Mouse (Mus musculus) lung, postnatal 0 days (tissue): ENCODE results near the gene Fxr1. TPM values are rescaled to one million over a fixed set of nuclear protein-coding genes. Genes with fewer than 3 reads are reported as not detected.

Source experiments
- ATAC-seq: fragments of 200-750 bp; cut with Nextera tagmentation; 2 replicates; pipeline ENCODE4 v1.8.0; 2017; ENCODE audit warnings: moderate library complexity
- DNase-seq: peaks from one replicate; pipeline ENCODE4 v3.0.0-alpha.2; 2016; ENCODE audit warnings: low spot score
- H3K27ac ChIP-seq: fragments of 300-500 bp; sonication (generic); 2 replicates; pipeline ENCODE4 v1.5.1; 2014; ENCODE audit warnings: antibody characterized with exemption, mild to moderate bottlenecking, low read length, mixed read lengths
- H3K27me3 ChIP-seq: fragments of 300-500 bp; sonication (generic); replicated peaks from 2 replicates; pipeline ENCODE4 v1.6.1; 2014; ENCODE audit warnings: low read length, mixed read lengths; ENCODE audit not compliant: insufficient read depth
- H3K36me3 ChIP-seq: fragments of 300-500 bp; sonication (generic); 2 replicates; pipeline ENCODE4 v1.6.1; 2014; ENCODE audit warnings: low read length, mixed read lengths; ENCODE audit not compliant: insufficient read depth
- H3K4me1 ChIP-seq: fragments of 300-500 bp; sonication (generic); 2 replicates; pipeline ENCODE4 v1.6.1; 2014; ENCODE audit warnings: antibody characterized with exemption, low read depth, low read length, mixed read lengths; ENCODE audit not compliant: insufficient read depth
- H3K4me2 ChIP-seq: fragments of 300-500 bp; sonication (generic); replicated peaks from 2 replicates; pipeline ENCODE4 v1.6.1; 2014; ENCODE audit warnings: low read depth, mild to moderate bottlenecking, low read length, moderate library complexity, mixed read lengths
- H3K4me3 ChIP-seq: fragments of 300-500 bp; sonication (generic); 2 replicates; pipeline ENCODE4 v1.5.1; 2014; ENCODE audit warnings: low read depth, low read length
- H3K9ac ChIP-seq: fragments of 300-500 bp; sonication (generic); replicated peaks from 2 replicates; pipeline ENCODE4 v1.6.1; 2014; ENCODE audit warnings: low read depth, mild to moderate bottlenecking
- H3K9me3 ChIP-seq: fragments of 300-500 bp; sonication (generic); 2 replicates; pipeline ENCODE4 v1.6.1; 2016; ENCODE audit warnings: low read length, mixed read lengths
- CTCF ChIP-seq: IDR thresholded peaks from 2 replicates; pipeline ENCODE4 v1.5.1; 2016; ENCODE audit warnings: antibody characterized with exemption, mild to moderate bottlenecking
- EP300 ChIP-seq: IDR thresholded peaks from 2 replicates; pipeline ENCODE4 v1.6.1; 2016; ENCODE audit warnings: antibody characterized with exemption, mild to moderate bottlenecking, control low read depth
- whole genome bisulfite sequencing: fragments of 180-500 bp; shearing (Covaris S2); extraction: QIAGEN DNeasy Blood & Tissue Kit; methylation state at CpG from one replicate; pipeline ENCODE4 v1.1.7; 2014; 5-methylcytosine and 5-hydroxymethylcytosine counted together
- polyA plus RNA-seq: library from polyadenylated mRNA; unstranded; fragments of >200 nt; fragmentation: Nextera tagmentation; extraction: Ambion mirVana; gene quantifications from 2 replicates; pipeline ENCODE4 v1.2.1, GENCODE M21; 2015

Gene Fxr1
- polyA plus RNA-seq, 1 experiment from 2014 or later, result 27.9 TPM

DNA sequence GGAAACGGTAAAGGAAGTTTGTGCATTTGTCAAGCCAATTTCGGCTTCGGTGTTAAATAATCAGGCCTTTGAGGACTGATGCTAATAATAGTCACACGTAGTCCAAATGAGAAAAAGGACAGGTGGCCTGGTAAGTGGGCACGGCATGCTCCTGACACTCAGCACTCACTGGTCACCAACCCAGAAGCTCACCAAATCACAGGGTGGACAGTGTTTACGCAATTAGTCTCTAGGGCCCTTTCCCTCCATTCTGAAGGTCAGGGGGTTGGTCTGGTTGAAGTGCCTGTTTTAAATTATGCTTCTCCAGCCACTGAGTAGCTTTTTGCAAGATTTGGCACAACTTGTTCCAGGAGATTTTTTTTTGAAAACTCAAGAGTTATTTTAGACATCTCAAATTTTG is 11.6 kb upstream of the Fxr1 start:
- no peak overlapping the region for H3K4me2 ChIP-seq
- H3K36me3 ChIP-seq, result no peaks in the 10 kb centered on the region
- no peak overlapping the region for H3K27ac ChIP-seq
- no peaks in the 10 kb centered on the region for H3K4me1 ChIP-seq
- no peaks in the 10 kb centered on the region for H3K9me3 ChIP-seq
- no peak for DNase-seq
- no peaks in the 10 kb centered on the region for H3K27me3 ChIP-seq
- 60% methylated on average over 6 of the region's 6 CpGs for WGBS
- TF ChIP-seq CTCF (no peak), EP300 (no peak)
- no peak for ATAC-seq
- H3K4me3 ChIP-seq, result no peak overlapping the region
- H3K9ac ChIP-seq, result no peak overlapping the region

GRCm38 (mm10) chr3:34020382-34021258 is 877 bp downstream of the Fxr1 start:
- peak overlapping the region; percentile 99 for H3K4me3 ChIP-seq
- H3K4me2 ChIP-seq, result peak overlapping the region; percentile 95
- no peaks in the 10 kb centered on the region for H3K9me3 ChIP-seq
- WGBS, result under 1% methylated on average over 45 of the region's 70 CpGs
- no peak for TF ChIP-seq EP300
- TF ChIP-seq CTCF, result no peak
- H3K36me3 ChIP-seq, result no peaks in the 10 kb centered on the region
- H3K4me1 ChIP-seq, result no peaks in the 10 kb centered on the region; the same call in 1 of the 2 replicates
- DNase-seq (peak; percentile 30), ATAC-seq (no peak)
- H3K27me3 ChIP-seq, result no peaks in the 10 kb centered on the region
- peak overlapping the region; percentile 98 for H3K9ac ChIP-seq
- peak overlapping the region; percentile 89 for H3K27ac ChIP-seq

GRCm38 (mm10) chr3:34021259-34021828 is 1.6 kb downstream of the Fxr1 start:
- Histone ChIP-seq H3K4me1 (no peaks in the 10 kb centered on the region; the same call in 1 of the 2 replicates), H3K4me2 (peak overlapping the region; percentile 95), H3K27ac (no peak overlapping the region), H3K36me3 (no peaks in the 10 kb centered on the region), H3K4me3 (peak overlapping the region; percentile 99; the same call in 1 of the 2 replicates), H3K9ac (no peak overlapping the region), H3K9me3 (no peaks in the 10 kb centered on the region), H3K27me3 (no peaks in the 10 kb centered on the region)
- WGBS, result 60% methylated on average over 4 of the region's 4 CpGs
- ATAC-seq (no peak), DNase-seq (no peak)
- no peak for TF ChIP-seq CTCF
- no peak for TF ChIP-seq EP300

GRCm38 (mm10) chr3:34028935-34029334 is 9.2 kb downstream of the Fxr1 start:
- Histone ChIP-seq H3K36me3 (no peaks in the 10 kb centered on the region), H3K4me1 (no peaks in the 10 kb centered on the region), H3K27ac (no peak overlapping the region), H3K27me3 (no peaks in the 10 kb centered on the region), H3K9ac (no peak overlapping the region), H3K4me2 (no peak overlapping the region), H3K9me3 (no peaks in the 10 kb centered on the region), H3K4me3 (no peak overlapping the region)
- no peak for ATAC-seq
- DNase-seq, result no peak
- TF ChIP-seq EP300 (no peak), CTCF (no peak)

DNA sequence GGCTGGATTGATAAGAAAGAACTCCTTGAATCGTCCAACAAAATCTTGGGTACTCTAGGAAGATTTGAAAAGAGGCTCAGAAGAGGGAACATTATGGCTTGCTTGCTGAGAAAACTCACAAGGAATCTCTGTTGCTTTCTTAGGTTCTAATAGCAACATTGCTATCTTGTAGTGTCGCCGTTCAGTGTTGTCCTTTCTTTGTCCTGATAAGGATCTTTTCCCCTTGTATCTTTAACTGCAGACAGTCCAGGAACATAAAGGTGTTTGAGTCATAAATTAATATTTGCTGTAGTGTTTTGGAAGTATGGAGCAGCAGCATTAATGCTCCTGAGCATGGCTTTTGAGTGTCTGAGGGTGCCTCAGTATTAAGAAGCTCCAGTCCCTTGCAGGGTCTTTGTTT is 10.9 kb downstream of the Fxr1 start:
- no peak for DNase-seq
- no peaks in the 10 kb centered on the region for H3K4me1 ChIP-seq
- 63% methylated on average over 3 of the region's 3 CpGs for WGBS
- H3K9me3 ChIP-seq, result no peaks in the 10 kb centered on the region
- H3K36me3 ChIP-seq, result no peaks in the 10 kb centered on the region
- H3K9ac ChIP-seq, result no peak overlapping the region
- H3K27me3 ChIP-seq, result no peaks in the 10 kb centered on the region
- no peak overlapping the region for H3K27ac ChIP-seq
- no peak overlapping the region for H3K4me2 ChIP-seq
- TF ChIP-seq CTCF, result no peak
- ATAC-seq, result no peak
- H3K4me3 ChIP-seq, result no peak overlapping the region

- 77% methylated on average over 3 of the region's 3 CpGs for WGBS
- H3K4me3 ChIP-seq, result no peak overlapping the region
- H3K9ac ChIP-seq, result no peak overlapping the region
- no peak for ATAC-seq
- TF ChIP-seq CTCF (no peak), EP300 (no peak)
- no peaks in the 10 kb centered on the region for H3K27me3 ChIP-seq
- H3K4me1 ChIP-seq, result peaks cover 6% of the 10 kb centered on the region; the same call in 1 of the 2 replicates
- H3K36me3 ChIP-seq, result no peaks in the 10 kb centered on the region
- DNase-seq, result no peak
- H3K27ac ChIP-seq, result no peak overlapping the region
- H3K4me2 ChIP-seq, result no peak overlapping the region; the same call in 1 of the 2 replicates
- H3K9me3 ChIP-seq, result no peaks in the 10 kb centered on the region
Measured at GRCm38 (mm10) chr3:34033720-34034364, 14.1 kb downstream of the Fxr1 start.
